Mouse (Mus musculus): ENCODE data around the gene Ubn1.

The Ubn1 gene

GRCm38 (mm10) chr16:5049774-5050234 is at the start of gene Ubn1, which contains the start of gene Glyr1:
TSS of gene Ubn1 (plus strand) at chr16:5050057.
TSS of gene Glyr1 (minus strand) at chr16:5049863.
- peak; percentile 99 for DNase-seq

GRCm38 (mm10) chr16:5000611-5001010 is 49.2 kb upstream of the Ubn1 start:
- DNase-seq = no peak

- DNase-seq = peak; percentile 68
Observed at GRCm38 (mm10) chr16:5007067-5007466, 42.8 kb upstream of the Ubn1 start, which contains the start of gene Smim22. TSS of gene Smim22 (plus strand) at chr16:5007288.

- DNase-seq = no peak
Observed at GRCm38 (mm10) chr16:5007492-5007891, 42.4 kb upstream of the Ubn1 start.

DNA sequence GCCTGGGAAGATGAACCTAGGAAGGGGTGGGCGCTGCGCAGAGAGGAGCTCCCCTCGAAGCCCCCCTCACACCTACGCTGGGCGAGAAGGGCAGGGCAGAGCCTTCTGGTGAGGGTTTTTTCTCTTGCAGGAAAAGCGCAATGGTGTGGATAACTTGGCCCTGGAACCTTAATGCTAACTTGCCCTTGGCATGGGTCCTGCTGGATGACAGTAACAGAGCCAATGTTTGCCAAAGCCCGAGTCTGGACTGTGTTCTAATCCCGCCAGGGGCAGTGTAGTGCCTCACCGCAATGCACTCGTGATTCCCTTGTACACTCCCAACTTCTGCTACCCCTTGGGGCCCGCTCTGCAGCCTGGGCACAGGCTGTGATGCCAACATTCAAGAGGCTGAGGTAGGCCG is 41.8 kb upstream of the Ubn1 start:
- no peak for DNase-seq

DNA sequence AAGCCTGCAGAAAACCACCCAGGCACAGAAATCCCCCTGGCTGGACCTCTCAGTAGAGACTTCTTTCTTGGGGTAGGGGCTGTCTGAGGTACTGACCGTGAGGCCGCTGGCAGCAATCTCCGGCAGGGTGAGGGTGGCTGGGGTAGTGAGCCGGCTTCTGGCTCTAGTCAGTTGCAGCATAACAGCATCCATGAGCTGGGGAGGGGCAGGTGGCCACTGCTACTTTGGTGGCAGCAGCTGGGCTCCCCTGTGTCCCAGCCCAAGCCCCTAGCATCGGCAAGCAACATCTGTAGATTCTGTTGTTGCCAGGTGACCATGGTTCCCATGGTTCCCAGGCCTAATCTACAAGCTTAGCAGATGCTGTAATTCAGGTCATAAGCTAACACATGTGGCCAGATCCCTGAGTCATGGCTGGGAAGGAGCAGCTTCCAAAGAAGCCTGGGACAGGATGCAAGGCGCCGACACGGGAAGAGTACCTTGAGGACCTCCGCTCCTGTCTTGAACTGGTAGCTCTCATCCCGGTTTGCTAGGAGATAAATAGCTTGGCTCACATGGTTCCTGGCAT is 39.4 kb upstream of the Ubn1 start:
- DNase-seq = no peak

DNA sequence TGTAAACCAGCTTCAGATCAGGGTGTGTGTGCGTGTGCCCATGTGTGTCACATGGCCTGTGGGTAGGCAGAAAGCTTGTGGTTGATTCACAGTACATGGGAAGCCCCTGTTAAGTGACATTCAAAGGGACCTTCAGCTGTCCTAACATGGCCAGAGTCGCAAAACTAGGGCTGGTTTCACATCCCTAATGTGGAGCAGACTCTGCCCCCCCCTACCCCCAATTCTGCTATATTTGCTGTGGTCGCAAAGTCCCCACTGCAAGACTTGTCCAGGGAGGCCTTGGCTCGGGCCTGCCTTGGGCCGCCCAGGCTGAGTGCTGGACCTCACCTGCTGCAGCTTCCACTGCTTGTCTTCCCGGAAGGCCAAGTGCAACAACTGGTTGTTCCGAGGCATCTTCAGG is 38.6 kb upstream of the Ubn1 start:
- DNase-seq = no peak

- DNase-seq = no peak
Observed at GRCm38 (mm10) chr16:5012036-5013005, 37.5 kb upstream of the Ubn1 start.

GRCm38 (mm10) chr16:5013054-5013838 is 36.6 kb upstream of the Ubn1 start, which contains the start of gene Rogdi:
TSS of gene Rogdi (minus strand) at chr16:5013553.
- peak; percentile 97 for DNase-seq

DNA sequence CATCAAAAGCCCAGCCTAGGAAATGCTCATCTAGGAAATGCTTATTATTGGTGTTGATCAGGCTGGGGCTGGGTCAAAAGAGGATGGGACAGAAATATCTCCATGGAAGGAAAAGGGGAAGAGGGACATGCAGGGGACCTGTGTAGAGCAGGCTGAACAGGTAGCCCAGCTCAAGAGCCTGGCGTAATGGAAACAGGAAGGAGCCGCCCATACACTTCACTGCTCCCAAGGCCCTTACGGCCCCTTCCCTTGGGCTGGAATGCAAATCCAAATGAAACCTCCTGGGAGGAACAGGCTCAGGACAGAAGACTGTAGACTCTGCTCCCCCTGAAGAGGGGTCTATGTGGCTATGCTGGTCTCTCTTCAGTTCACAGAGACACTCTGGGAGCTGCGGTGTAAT is 35.3 kb upstream of the Ubn1 start:
- DNase-seq = peak; percentile 23

GRCm38 (mm10) chr16:5024021-5024420 is 25.8 kb upstream of the Ubn1 start:
- DNase-seq = no peak

DNA sequence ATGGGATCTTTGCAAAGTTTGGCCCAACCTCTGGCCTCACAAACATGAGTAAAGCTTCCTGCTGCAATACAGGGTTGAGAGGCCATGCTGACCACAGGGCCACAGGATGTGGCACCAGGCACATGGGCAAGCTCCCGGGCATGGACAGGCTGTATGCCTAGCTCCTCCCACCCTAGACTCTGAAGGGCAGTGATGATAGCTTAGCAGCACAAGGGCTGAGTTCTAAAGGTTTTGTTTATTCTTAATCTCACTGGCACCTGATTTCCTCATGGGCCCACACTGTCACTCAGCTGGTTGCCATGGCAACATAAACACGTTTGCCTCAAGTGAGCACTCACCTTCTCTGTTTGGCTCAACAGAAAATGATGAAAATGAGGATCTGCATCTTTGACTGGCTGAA is 20.0 kb upstream of the Ubn1 start:
- DNase-seq = no peak

GRCm38 (mm10) chr16:5035591-5035990 is 14.3 kb upstream of the Ubn1 start:
- no peak for DNase-seq

- DNase-seq = peak; percentile 12
Observed at GRCm38 (mm10) chr16:5036649-5037234, 13.1 kb upstream of the Ubn1 start.

DNA sequence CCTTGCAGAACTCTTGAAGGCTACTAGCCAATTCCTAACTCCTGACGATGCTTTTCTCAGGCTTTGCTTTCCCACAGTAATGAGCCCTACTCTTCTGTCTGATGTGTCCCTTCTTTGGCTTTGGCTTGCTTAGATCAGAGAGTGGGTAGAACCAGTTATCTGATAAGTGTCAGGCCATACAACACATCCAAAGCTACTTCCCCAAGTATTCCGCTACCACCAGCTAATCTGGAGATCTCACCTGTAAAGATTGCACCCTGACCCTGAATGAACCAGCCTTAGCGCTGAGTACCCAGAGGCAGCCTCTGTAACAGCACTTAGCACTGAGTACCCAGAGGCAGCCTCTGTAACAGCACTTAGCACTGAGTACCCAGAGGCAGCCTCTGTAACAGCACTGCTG is 4.5 kb upstream of the Ubn1 start:
- DNase-seq = no peak

GRCm38 (mm10) chr16:5049182-5049773 is 579 bp upstream of the Ubn1 start:
- DNase-seq = no peak

GRCm38 (mm10) chr16:5050251-5051110 is 624 bp downstream of the Ubn1 start:
- DNase-seq = peak; percentile 83

DNA sequence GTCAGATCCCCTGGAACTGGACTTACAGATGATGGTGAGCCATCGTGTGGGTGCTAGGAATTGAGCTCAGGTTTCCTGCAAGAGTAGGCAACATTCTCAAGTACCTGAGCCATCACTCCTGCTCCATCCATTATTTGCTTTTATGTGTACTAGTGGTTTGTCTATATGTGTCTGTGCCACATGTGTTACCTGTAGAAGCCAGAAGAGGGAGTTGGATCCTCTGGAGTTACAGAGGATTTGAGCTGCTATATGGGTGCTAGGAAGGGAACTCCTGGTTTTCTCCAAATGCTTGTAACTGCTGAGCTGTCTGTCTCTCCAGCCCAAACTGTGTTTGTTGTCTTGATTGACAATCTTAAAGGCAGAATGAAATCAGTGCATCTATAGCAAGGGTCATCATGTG is 8.3 kb downstream of the Ubn1 start:
- no peak for DNase-seq

DNA sequence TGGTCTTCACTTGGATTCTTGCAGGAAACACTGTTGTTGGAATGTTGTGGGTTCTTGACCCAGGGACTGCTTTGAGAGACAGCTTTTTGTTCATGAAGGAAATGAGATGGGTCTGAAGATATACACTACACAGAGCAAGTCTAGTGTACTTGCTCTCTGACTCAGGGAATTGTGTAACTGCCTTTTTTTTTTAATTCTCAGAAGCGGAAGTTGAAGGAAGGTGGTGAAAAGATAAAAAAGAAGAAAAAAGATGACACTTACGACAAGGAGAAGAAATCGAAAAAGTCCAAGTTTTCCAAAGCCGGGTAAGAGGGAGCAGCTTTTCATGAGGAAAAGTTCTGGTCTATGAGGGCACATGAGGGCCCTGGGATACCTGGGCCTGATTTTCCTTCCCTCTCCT is 13.6 kb downstream of the Ubn1 start:
- no peak for DNase-seq

GRCm38 (mm10) chr16:5070321-5070720 is 20.5 kb downstream of the Ubn1 start:
- no peak for DNase-seq

GRCm38 (mm10) chr16:5071974-5072373 is 22.1 kb downstream of the Ubn1 start:
- no peak for DNase-seq
